Mouse (Mus musculus) midbrain, embryonic 14.5 days (tissue): ENCODE data around the gene Shisa9. TPM values are rescaled to one million over a fixed set of nuclear protein-coding genes. Genes with fewer than 3 reads are reported as not detected.

ENCODE experiments used
- ATAC-seq: fragments of 200-750 bp; cut with Nextera tagmentation; 2 replicates; pipeline ENCODE4 v1.8.0; 2017; ENCODE audit warnings: moderate number of reproducible peaks, moderate library complexity; ENCODE audit not compliant: low FRiP score, low TSS enrichment
- DNase-seq: peaks from one replicate; pipeline ENCODE4 v3.0.0-alpha.2; 2015
- H3K27ac ChIP-seq: fragments of 300-500 bp; sonication (generic); replicated peaks from 2 replicates; pipeline ENCODE4 v1.5.1; 2014; ENCODE audit warnings: mild to moderate bottlenecking, low read depth, low read length, moderate library complexity
- H3K27me3 ChIP-seq: fragments of 300-500 bp; sonication (generic); 2 replicates; pipeline ENCODE4 v1.6.1; 2014; ENCODE audit warnings: low read length, control low read depth, mixed read lengths; ENCODE audit not compliant: control insufficient read depth, insufficient read depth
- H3K36me3 ChIP-seq: fragments of 300-500 bp; sonication (generic); 2 replicates; pipeline ENCODE4 v1.6.1; 2014; ENCODE audit warnings: low read length, control low read depth; ENCODE audit not compliant: control insufficient read depth, insufficient read depth
- H3K4me1 ChIP-seq: fragments of 300-500 bp; sonication (generic); 2 replicates; pipeline ENCODE4 v1.6.1; 2014; ENCODE audit warnings: mild to moderate bottlenecking, antibody characterized with exemption, low read length, control low read depth; ENCODE audit not compliant: control insufficient read depth, insufficient read depth
- H3K4me2 ChIP-seq: fragments of 300-500 bp; sonication (generic); 2 replicates; pipeline ENCODE4 v1.6.1; 2014; ENCODE audit warnings: mild to moderate bottlenecking, low read length, moderate library complexity
- H3K4me3 ChIP-seq: fragments of 300-500 bp; sonication (generic); replicated peaks from 2 replicates; pipeline ENCODE4 v1.5.1; 2014; ENCODE audit warnings: low read depth, low read length
- H3K9ac ChIP-seq: fragments of 300-500 bp; sonication (generic); replicated peaks from 2 replicates; pipeline ENCODE4 v1.6.1; 2014; ENCODE audit warnings: mild to moderate bottlenecking, low read length, moderate library complexity
- H3K9me3 ChIP-seq: fragments of 300-500 bp; sonication (generic); 2 replicates; pipeline ENCODE4 v1.6.1; 2016; ENCODE audit warnings: low read length, control low read depth, mixed read lengths; ENCODE audit not compliant: control insufficient read depth
- WGBS: fragments of 180-500 bp; shearing (Covaris S2); extraction: QIAGEN DNeasy Blood & Tissue Kit; methylation state at CpG from one replicate; pipeline ENCODE4 v1.1.7; 2014; 5-methylcytosine and 5-hydroxymethylcytosine counted together
- polyA plus RNA-seq: library from polyadenylated mRNA; unstranded; fragments of >200 nt; fragmentation: Nextera tagmentation; extraction: Ambion mirVana; gene quantifications from 2 replicates; pipeline ENCODE4 v1.2.1, GENCODE M21; 2014

Gene Shisa9
- polyA plus RNA-seq, 1 experiment from 2014 or later: 11.3 TPM

- no peak overlapping the region for H3K4me2 ChIP-seq
- H3K9me3 ChIP-seq: no peaks in the 10 kb centered on the region
- H3K27me3 ChIP-seq: no peaks in the 10 kb centered on the region
- no peak overlapping the region for H3K4me3 ChIP-seq
- H3K4me1 ChIP-seq: no peaks in the 10 kb centered on the region
- 89% methylated on average over 1 of the region's 1 CpGs for WGBS
- no peak for DNase-seq
- no peak for ATAC-seq
- no peaks in the 10 kb centered on the region for H3K36me3 ChIP-seq
- no peak overlapping the region for H3K9ac ChIP-seq
- no peak overlapping the region for H3K27ac ChIP-seq
These were observed 36.3 kb downstream of the Shisa9 start for GRCm38 (mm10) chr16:12020103-12020755.

GRCm38 (mm10) chr16:12032441-12032840 is 48.5 kb downstream of the Shisa9 start:
- H3K27ac ChIP-seq: no peak overlapping the region
- no peak for DNase-seq
- H3K4me2 ChIP-seq: no peak overlapping the region
- H3K9me3 ChIP-seq: no peaks in the 10 kb centered on the region
- no peak overlapping the region for H3K4me3 ChIP-seq
- H3K27me3 ChIP-seq: no peaks in the 10 kb centered on the region
- ATAC-seq: no peak
- WGBS: 82% methylated on average over 1 of the region's 1 CpGs
- no peak overlapping the region for H3K9ac ChIP-seq
- no peaks in the 10 kb centered on the region for H3K36me3 ChIP-seq
- H3K4me1 ChIP-seq: no peaks in the 10 kb centered on the region

- Histone ChIP-seq H3K4me1 (no peaks in the 10 kb centered on the region), H3K27me3 (no peaks in the 10 kb centered on the region), H3K4me2 (no peak overlapping the region), H3K27ac (no peak overlapping the region), H3K9ac (no peak overlapping the region), H3K9me3 (no peaks in the 10 kb centered on the region), H3K4me3 (no peak overlapping the region), H3K36me3 (no peaks in the 10 kb centered on the region)
- ATAC-seq: no peak
- WGBS: 92% methylated on average over 2 of the region's 2 CpGs
- DNase-seq: no peak
These were observed 51.0 kb downstream of the Shisa9 start for GRCm38 (mm10) chr16:12034868-12035267.

- Histone ChIP-seq H3K9me3 (no peaks in the 10 kb centered on the region), H3K27me3 (no peaks in the 10 kb centered on the region), H3K9ac (no peak overlapping the region), H3K4me1 (0 out of 2 replicates have a peak, but pooled peaks cover 5% of the 10 kb centered on the region), H3K4me3 (no peak overlapping the region), H3K4me2 (no peak overlapping the region), H3K27ac (no peak overlapping the region), H3K36me3 (no peaks in the 10 kb centered on the region)
- WGBS: 92% methylated on average over 3 of the region's 3 CpGs
- DNase-seq: no peak
- ATAC-seq: no peak
These were observed 51.7 kb downstream of the Shisa9 start for GRCm38 (mm10) chr16:12035626-12036025.

GRCm38 (mm10) chr16:12040935-12041334 is 57.0 kb downstream of the Shisa9 start:
- no peaks in the 10 kb centered on the region for H3K36me3 ChIP-seq
- peak; percentile 75 for DNase-seq
- no peaks in the 10 kb centered on the region for H3K27me3 ChIP-seq
- H3K4me2 ChIP-seq: no peak overlapping the region
- 0 out of 2 replicates have a peak, but pooled peaks cover 14% of the 10 kb centered on the region for H3K4me1 ChIP-seq
- H3K27ac ChIP-seq: peak overlapping the region; percentile 60
- 58% methylated on average over 5 of the region's 5 CpGs for WGBS
- no peak overlapping the region for H3K9ac ChIP-seq
- H3K9me3 ChIP-seq: no peaks in the 10 kb centered on the region
- peak; percentile 82 for ATAC-seq
- no peak overlapping the region for H3K4me3 ChIP-seq

GRCm38 (mm10) chr16:12052051-12052450 is 68.1 kb downstream of the Shisa9 start:
- ATAC-seq (no peak), DNase-seq (no peak)
- no peaks in the 10 kb centered on the region for H3K9me3 ChIP-seq
- H3K4me2 ChIP-seq: no peak overlapping the region
- WGBS: 91% methylated on average over 1 of the region's 1 CpGs
- H3K4me1 ChIP-seq: no peaks in the 10 kb centered on the region
- no peaks in the 10 kb centered on the region for H3K36me3 ChIP-seq
- H3K9ac ChIP-seq: no peak overlapping the region
- no peaks in the 10 kb centered on the region for H3K27me3 ChIP-seq
- H3K27ac ChIP-seq: no peak overlapping the region
- no peak overlapping the region for H3K4me3 ChIP-seq

GRCm38 (mm10) chr16:12072573-12072972 is 88.7 kb downstream of the Shisa9 start:
- Histone ChIP-seq H3K27me3 (no peaks in the 10 kb centered on the region), H3K4me2 (no peak overlapping the region), H3K36me3 (no peaks in the 10 kb centered on the region), H3K9ac (no peak overlapping the region), H3K4me1 (peaks cover 10% of the 10 kb centered on the region), H3K27ac (no peak overlapping the region), H3K9me3 (no peaks in the 10 kb centered on the region), H3K4me3 (no peak overlapping the region)
- DNase-seq: no peak
- WGBS: 90% methylated on average over 5 of the region's 5 CpGs
- ATAC-seq: no peak

- DNase-seq (peak; percentile 63), ATAC-seq (peak; percentile 66; the same call in 1 of the 2 replicates)
- no peak overlapping the region for H3K9ac ChIP-seq
- no peaks in the 10 kb centered on the region for H3K9me3 ChIP-seq
- no peak overlapping the region for H3K4me3 ChIP-seq
- WGBS: 37% methylated on average over 3 of the region's 3 CpGs
- H3K4me2 ChIP-seq: no peak overlapping the region
- no peaks in the 10 kb centered on the region for H3K36me3 ChIP-seq
- H3K27ac ChIP-seq: peak overlapping the region; percentile 28; the same call in 1 of the 2 replicates
- H3K4me1 ChIP-seq: peaks cover 10% of the 10 kb centered on the region
- H3K27me3 ChIP-seq: no peaks in the 10 kb centered on the region
These were observed 92.4 kb downstream of the Shisa9 start for GRCm38 (mm10) chr16:12076270-12076669.

GRCm38 (mm10) chr16:12076700-12077099 is 92.8 kb downstream of the Shisa9 start:
- no peak overlapping the region for H3K4me2 ChIP-seq
- no peaks in the 10 kb centered on the region for H3K9me3 ChIP-seq
- H3K4me1 ChIP-seq: peaks cover 10% of the 10 kb centered on the region
- no peaks in the 10 kb centered on the region for H3K27me3 ChIP-seq
- 19% methylated on average over 2 of the region's 2 CpGs for WGBS
- DNase-seq (peak; percentile 39), ATAC-seq (no peak; the same call in 1 of the 2 replicates)
- H3K36me3 ChIP-seq: no peaks in the 10 kb centered on the region
- H3K9ac ChIP-seq: no peak overlapping the region
- no peak overlapping the region for H3K4me3 ChIP-seq
- peak overlapping the region; percentile 28; the same call in 1 of the 2 replicates for H3K27ac ChIP-seq
